Mouse (Mus musculus) retina, postnatal 7 days (tissue): ENCODE results near the gene Srpk2.
"Not testable (repeated sequence)": the region's sequence is repeated elsewhere in the genome, so short reads cannot be mapped to it uniquely, and the experiment has no call there.

Experiments
- DNase-seq: peaks from one replicate; pipeline ENCODE4 v3.0.0-alpha.2; 2012; ENCODE audit warnings: low read depth, low spot score

The Srpk2 gene

DNA sequence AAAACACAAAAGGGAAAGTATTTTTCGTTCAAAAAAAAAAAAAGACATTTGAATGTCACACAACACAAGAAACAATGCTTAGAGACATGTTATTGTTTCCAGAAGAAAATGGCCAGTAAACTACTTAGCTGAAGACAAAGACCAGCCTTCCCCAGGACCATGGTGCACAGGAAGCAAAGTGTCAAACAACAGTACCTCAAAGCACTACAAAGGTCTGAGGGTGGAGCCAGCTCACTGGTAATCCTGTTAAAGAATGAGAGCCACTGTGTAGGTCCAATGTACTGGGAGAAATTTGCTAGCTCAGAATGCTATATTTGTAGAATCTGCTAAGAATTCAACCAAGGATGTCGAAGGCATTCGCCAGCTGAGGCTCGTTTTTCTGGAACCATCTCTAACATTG lies 177.2 kb downstream of the Srpk2 start:
- no peak for DNase-seq

DNA sequence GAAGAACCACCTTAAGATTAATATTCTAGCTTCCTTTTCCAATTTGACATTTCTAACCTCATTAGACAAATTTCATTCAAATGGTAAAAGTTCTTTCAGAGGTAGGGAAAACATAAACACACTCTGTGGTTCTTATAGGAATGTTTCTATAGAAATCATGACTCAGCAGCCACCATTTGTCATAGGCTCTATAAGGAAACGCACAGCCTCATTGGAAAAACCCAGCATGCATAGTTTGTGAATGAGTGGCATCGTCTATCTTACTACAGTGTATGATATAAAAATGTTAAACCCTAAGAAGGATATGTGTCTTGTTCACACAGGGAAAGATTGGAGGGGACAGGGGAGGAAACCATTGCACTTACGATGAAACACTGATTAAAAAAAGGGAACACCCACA lies 178.8 kb downstream of the Srpk2 start:
- DNase-seq: no peak

DNA sequence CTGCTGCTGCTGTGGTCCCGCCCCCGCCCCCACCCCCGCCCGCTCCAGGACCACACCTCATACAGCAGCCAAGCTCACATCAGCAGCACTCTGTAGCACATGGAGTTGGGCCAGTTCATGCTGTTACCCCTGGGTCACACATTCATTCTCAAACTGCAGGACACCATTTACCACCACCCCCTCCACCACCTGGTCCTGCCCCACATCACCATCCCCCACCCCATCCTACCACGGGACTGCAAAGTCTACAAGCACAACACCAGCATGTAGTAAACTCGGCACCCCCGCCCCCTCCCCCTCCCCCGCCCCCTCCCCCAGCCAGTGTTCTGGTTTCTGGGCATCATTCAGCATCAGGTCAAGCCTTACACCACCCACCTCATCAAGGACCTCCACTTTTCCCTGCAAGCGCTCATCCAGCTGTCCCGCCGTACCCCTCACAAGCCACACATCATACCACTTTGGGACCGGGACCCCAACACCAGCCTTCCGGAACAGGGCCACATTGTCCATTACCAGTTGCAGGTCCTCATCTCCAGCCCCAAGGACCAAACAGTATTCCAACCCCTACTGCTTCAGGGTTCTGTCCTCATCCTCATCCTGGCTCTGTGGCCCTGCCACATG lies 182.0 kb downstream of the Srpk2 start:
- no peak for DNase-seq

DNA sequence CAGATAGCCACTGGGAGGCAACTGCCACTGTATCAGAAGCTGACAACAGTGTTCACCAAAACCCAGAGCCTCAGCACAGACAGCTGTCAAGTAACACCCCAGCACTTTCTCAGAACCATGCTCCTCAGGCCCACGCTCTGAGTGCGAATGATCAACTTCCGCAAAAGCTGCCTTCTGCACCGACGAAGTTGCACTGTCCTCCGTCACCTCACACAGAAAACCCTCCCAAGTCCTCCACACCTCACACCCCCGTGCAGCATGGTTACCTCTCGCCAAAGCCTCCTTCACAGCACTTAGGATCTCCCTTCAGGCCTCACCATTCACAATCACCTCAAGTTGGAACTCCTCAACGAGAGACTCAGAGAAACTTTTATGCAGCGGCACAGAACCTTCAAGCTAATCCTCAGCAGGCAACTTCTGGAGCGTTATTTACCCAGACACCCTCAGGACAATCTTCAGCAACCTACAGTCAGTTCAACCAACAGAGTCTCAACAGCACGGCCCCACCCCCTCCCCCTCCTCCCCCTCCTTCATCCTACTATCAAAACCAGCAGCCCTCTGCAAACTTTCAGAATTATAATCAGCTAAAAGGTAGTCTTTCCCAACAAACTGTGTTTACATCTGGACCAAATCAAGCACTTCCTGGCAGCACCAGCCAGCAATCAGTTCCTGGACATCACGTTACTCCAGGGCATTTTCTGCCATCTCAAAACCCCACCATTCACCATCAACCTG lies 182.7 kb downstream of the Srpk2 start:
- no peak for DNase-seq

DNA sequence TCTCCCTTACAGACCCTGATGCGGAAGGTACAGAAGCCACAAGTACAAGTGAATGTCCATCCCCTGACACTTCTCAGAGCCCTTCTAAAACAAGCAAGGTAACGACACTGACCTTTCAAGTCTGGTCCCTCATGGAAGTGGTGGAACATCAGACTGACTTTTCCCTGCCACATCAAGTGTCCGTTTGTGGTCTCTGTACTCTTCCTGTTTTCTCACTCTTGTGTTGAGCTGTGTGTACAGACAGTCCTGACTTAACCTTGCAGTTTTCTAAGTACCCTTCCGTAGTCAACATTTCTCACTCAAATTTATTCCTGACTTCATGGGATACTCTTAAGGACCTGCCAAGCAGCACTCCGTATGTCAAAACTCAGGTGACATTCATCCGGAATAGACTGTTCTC lies 183.7 kb downstream of the Srpk2 start:
- DNase-seq: no peak

DNA sequence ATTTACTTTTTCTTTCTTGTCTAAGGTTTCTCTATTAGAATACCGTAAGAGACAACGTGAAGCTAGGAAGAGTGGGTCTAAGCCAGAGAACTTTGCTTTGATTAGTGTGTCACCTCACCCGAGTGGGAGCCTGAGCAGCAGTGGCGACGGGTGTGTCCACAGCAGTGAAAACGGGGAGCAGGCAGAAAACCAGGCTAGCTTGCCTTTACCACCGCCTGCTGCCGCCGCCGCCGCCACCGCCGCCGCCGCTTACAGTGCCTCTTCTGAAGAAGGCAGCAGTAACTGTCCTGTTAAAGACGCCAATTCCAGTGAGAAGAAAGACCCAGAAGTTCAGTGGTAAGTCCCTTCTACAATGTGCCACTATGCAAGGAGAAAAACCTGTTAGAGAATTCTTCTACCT lies 185.2 kb downstream of the Srpk2 start:
- no peak for DNase-seq

DNA sequence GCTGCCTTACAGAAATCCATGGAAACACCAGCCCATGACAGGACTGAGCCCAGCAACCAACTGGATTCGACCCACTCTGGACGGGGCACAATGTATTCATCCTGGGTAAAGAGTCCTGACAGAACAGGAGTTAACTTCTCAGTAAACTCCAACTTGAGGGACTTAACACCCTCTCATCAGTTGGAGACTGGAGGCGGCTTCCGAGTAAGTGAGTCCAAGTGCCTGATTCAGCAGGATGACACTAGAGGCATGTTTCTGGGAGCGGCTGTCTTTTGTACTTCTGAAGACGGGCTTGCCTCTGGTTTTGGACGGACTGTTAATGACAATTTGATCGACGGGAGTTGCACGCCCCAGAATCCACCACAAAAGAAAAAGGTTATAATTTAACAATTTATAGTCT lies 186.5 kb downstream of the Srpk2 start:
- no peak for DNase-seq

DNA sequence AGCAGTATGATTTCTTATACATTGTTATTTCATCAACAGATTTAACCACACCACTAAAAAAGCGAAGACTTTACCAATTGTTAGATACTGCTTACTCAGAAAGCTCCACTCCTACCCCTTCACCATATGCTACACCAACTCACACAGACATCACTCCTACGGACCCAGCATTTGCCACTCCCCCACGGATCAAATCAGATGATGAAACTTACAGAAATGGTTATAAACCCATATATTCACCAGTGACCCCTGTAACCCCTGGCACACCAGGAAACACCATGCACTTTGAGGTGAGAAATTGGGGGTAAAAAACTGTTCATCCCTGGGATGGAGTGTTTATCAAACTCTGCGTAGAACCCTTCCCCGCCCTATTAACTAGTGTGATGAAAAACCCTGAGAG lies 187.5 kb downstream of the Srpk2 start:
- DNase-seq: no peak

DNA sequence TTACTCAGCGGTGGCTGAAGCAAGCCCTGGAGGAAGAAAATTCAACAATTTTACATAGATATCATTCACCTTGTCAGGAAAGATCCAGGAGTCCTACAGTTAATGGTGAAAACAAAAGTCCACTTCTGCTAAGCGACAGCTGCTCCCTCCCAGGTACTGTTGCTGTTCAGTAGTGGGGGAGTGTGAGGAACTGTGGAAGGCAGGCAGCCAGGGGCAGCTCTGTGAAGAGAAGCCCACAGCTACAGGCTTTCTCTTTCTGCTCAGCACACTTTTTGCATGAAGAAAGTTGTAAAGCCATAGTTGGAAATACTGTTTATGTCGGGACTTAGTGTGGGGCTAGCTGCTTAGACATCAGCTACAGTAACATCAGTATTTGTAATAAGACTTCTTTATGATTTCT lies 188.0 kb downstream of the Srpk2 start:
- DNase-seq: no peak

DNA sequence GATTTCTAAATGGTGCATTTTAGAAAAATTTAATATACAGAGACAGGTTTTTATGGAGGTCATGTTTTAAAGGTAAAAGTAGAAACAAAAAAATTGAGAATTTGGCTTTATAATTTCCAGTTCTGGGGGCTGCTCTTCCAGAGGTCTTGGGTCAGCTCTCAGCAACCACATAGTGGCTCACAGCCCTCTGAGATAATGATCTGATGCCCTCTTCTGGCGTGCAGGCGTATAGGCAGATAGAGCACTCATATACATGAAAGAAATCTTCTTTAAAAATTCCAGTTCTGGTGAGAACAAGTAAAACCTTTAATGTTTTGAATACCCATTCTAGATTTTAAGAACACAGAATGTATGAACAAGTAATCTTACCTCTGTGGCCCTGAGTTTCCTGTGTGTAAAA lies 193.6 kb downstream of the Srpk2 start:
- peak; percentile 21 for DNase-seq

DNA sequence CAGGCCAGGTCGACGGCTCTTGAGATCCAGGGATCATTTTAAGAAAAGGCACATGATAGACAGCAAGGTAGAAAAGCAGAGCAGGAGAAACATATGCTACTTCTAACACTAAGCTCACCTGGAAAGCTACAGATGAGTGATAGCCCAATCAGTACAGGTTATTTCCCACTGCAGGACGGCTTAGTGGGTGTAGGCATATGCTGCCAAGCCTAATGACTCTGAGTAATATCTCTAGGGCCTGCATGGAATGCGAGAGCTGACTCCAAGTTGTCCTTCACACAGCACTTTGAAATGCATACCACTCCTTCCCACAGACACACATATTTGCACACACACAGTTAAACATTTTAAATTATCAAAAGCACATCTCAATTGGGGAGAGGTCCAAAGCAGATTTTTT lies 195.2 kb downstream of the Srpk2 start:
- DNase-seq: no peak

DNA sequence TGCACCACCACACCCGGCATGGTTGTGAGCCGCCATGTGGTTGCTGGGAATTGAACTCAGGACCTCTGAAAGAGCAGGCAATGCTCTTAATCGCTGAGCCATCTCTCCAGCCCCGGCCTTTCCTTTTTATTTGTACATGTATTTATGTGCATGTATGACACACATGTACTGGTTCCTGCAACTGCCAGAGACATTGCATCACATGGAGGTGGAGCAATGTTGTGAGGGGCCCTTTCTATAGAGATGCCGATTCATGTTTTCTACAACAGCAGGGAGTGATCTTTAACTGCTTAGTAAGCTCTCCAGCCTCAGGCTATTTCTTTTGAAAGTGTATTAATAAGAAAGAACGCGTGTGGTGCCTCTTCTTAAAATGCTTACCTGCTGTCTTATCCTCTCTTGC lies 200.6 kb downstream of the Srpk2 start:
- no peak for DNase-seq

DNA sequence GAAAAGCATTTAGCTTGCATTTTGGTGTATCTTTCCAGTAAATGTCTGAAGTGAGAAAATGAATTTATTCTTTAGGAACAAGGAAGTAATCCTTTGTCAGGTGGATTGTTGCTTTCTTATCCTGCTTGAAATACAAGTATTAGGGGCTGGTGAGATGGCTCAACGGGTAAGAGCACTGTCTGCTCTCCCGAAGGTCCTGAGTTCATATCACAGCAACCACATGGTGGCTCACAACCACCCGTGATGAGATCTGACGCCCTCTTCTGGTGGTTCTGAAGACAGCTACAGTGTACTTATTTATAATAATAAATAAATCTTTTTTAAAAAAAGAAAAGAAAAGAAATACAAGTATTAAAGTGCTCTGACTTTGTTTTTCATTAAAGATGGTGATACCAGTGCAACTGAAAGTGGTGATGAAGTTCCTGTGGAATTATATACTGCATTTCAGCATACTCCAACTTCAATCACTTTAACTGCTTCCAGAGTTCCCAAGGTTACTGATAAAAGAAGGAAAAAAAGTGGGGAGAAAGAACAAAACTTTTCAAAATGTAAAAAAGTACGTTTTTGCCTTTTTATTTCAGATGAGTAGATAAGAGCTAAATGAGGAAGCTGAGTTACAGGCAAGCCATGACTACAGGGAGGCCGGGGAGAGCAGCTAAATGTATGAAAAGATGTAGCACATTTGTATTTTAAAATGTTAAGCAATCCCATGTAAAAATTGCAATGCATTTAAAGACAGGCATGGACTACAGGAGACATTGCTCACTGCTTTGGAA lies 211.1 kb downstream of the Srpk2 start:
- DNase-seq: no peak

DNA sequence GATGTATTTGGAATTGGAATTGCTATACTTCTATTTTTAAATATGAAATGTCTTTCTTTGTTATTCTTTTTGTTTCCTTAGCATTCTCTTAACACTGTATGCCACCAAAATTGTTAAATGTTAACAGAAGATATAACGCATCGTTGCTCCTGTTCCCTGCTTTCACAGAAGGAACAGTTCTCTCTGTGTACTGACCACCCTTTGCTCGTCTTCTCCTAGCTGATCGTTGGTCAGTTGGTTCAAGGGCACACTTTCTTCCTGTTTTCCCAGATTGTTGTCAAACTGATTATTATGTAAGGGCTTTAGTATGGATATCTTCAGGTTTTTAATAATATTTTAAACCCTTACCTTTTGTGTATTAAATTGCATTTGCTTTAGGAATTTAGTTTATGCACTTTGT lies 217.9 kb downstream of the Srpk2 start:
- DNase-seq: no peak

DNA sequence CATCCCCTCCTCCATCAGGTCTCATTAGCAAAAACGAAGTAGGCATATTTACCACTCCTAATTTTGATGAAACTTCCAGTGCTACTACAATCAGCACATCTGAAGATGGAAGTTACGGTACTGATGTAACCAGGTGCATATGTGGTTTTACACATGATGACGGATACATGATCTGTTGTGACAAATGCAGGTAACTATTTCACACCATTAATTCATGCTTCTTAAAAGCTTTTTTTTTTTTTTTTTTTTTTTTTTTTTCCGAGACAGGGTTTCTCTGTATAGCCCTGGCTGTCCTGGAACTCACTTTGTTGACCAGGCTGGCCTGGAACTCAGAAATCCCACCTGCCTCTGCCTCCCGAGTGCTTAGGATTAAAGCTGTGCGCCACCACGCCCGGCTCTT lies 219.7 kb downstream of the Srpk2 start:
- DNase-seq: no peak

DNA sequence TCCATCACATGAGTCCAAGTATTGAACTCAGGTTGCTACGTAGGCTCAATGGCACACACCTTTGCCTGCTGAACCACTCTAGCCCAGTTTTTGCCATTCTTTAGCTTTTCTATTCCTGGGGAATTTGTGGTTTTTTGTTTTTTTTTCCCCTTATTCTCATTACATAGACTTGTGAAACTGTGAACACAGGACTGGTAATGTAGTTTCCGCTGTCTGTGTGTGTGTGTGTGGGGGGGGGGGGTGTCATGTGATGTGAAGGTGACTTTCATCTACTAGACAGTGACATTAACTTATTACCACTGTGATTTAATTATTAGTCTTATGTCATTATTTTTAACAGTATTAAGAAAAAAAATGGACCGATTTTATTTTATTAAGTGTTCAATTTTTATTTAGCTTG lies 220.2 kb downstream of the Srpk2 start:
- DNase-seq: no peak

DNA sequence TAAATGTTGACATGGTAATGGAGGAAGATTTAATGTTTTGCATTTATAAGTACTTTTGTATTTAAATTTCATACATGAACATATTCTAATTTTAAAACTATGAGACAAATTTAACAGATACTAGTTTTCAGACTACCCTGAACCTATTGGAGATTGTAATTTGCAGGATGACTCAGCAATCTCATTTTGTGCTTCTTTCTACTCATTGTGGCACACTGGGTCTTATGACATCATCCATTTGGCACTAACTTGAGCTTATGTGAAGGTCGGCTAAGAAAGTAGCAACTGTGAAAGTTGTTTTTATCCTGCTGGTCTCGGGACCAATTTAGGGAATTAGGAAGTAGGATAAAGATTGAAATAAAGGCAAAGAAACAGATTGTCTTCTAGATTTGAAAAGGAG lies 222.7 kb downstream of the Srpk2 start:
- no peak for DNase-seq

DNA sequence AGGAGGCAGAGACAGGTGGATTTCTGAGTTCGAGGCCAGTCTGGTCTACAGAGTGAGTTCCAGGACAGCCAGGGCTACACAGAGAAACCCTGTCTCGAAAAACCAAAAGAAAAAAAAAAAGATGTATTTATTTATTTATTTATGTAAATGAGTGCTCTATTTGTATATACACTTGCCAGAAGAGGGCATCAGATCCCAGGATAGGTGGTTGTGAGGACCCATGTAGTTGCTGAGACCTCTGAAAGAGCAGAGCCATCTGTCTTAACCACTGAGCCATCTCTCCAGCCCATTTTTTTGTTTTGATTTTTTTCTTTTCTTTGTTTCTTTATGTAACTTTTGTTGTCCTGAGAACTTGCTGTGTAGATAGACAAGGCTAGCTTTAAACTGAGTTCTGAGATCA lies 230.9 kb downstream of the Srpk2 start:
- not testable (repeated sequence) for DNase-seq
